21 mouse cellular contexts compared by ENCODE assay signal in the genomic region with DNA sequence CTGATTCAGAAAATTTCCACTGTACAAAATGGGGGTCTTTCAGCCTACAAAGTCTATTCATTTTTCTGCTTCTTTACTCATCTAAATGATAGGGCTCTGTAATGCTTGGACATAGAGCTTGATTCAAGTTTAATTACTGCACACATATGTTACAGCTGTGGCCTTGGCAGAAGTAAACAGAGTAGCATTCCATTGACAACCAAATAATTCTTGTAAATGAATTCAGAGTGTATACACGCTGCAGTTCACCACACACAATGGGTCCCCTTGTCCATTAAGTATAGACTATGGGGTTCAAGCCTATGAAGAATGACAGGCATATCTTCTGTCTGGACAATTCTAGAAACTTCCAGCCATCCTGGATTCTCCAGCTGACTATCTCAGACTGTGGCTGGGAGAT.
DNase-seq lines count a peak whose midpoint lies in the region; ATAC-seq lines count a peak whose summit lies in the region.
"Had no signal": no experiment of that assay in that cellular context is flagged by ENCODE, and none has a peak within 500 bp of the region (broad histone marks: within the 10 kb centered on the region; RNA-seq: fewer than 3 reads in every experiment).

No protein-coding gene starts in this region.

- peak; percentile 38; the same call in 1 of the 2 replicates for ATAC-seq in hindbrain, embryonic 11.5 days (ENCODE audit: low FRiP score)
- ATAC-seq in forebrain, embryonic 12.5 days (ENCODE audit: low FRiP score) = peak; percentile 74
- 0 out of 2 replicates have a peak, but pooled peaks have one; percentile 46 for ATAC-seq in hindbrain, embryonic 13.5 days (ENCODE audit: low FRiP score)
- ATAC-seq in midbrain, embryonic 13.5 days = peak; percentile 90
- ATAC-seq in erythroid progenitor cell, adult 5-6 weeks (replicated peaks; ENCODE audit: low FRiP score, poor library complexity, severe bottlenecking) = no peak
- ATAC-seq: inflammation-experienced regulatory T-cells, adult 6 months; lung, postnatal 0 days had no signal

- H3K36me3 ChIP-seq in hindbrain, embryonic 11.5 days (ENCODE audit: control insufficient read depth, insufficient read depth, low read length) = no peaks in the 10 kb centered on the region
- H3K36me3 ChIP-seq in hindbrain, embryonic 10.5 days = no peaks in the 10 kb centered on the region
- no peaks in the 10 kb centered on the region for H3K36me3 ChIP-seq in forebrain, embryonic 12.5 days (replicated peaks)
- H3K36me3 ChIP-seq in hindbrain, embryonic 13.5 days = no peaks in the 10 kb centered on the region
- H3K36me3 ChIP-seq in midbrain, embryonic 13.5 days = no peaks in the 10 kb centered on the region
- H3K36me3 ChIP-seq: embryonic facial prominence, embryonic 12.5 days; heart, embryonic 15.5 days; limb, embryonic 12.5 days; liver, embryonic 13.5 days had no signal

- no peaks in the 10 kb centered on the region for H3K4me1 ChIP-seq in hindbrain, embryonic 11.5 days (replicated peaks; ENCODE audit: control insufficient read depth, insufficient read depth, low read length)
- no peaks in the 10 kb centered on the region for H3K4me1 ChIP-seq in hindbrain, embryonic 10.5 days (replicated peaks)
- H3K4me1 ChIP-seq in forebrain, embryonic 12.5 days = peaks cover 6% of the 10 kb centered on the region; the same call in 1 of the 2 replicates
- H3K4me1 ChIP-seq in hindbrain, embryonic 13.5 days (replicated peaks) = no peaks in the 10 kb centered on the region
- H3K4me1 ChIP-seq in midbrain, embryonic 13.5 days (replicated peaks) = peaks cover 11% of the 10 kb centered on the region; the same call in 1 of the 2 replicates
- H3K4me1 ChIP-seq: embryonic facial prominence, embryonic 12.5 days; heart, embryonic 15.5 days; limb, embryonic 12.5 days; liver, embryonic 13.5 days had no signal

- no peak overlapping the region for H3K4me2 ChIP-seq in hindbrain, embryonic 11.5 days (replicated peaks; ENCODE audit: low read depth, low read length)
- H3K4me2 ChIP-seq in forebrain, embryonic 12.5 days = no peak overlapping the region
- no peak overlapping the region for H3K4me2 ChIP-seq in hindbrain, embryonic 13.5 days
- no peak overlapping the region for H3K4me2 ChIP-seq in midbrain, embryonic 13.5 days (replicated peaks)
- H3K4me2 ChIP-seq: embryonic facial prominence, embryonic 12.5 days; heart, embryonic 15.5 days; limb, embryonic 12.5 days; liver, embryonic 13.5 days had no signal

- no peaks in the 10 kb centered on the region for H3K9me3 ChIP-seq in hindbrain, embryonic 11.5 days (ENCODE audit: control insufficient read depth, low read length)
- no peaks in the 10 kb centered on the region for H3K9me3 ChIP-seq in hindbrain, embryonic 10.5 days
- no peaks in the 10 kb centered on the region for H3K9me3 ChIP-seq in forebrain, embryonic 12.5 days
- no peaks in the 10 kb centered on the region for H3K9me3 ChIP-seq in hindbrain, embryonic 13.5 days
- no peaks in the 10 kb centered on the region for H3K9me3 ChIP-seq in midbrain, embryonic 13.5 days
- H3K9me3 ChIP-seq: embryonic facial prominence, embryonic 12.5 days; heart, embryonic 15.5 days; limb, embryonic 12.5 days; liver, embryonic 13.5 days had no signal

- no peaks in the 10 kb centered on the region for H3K27me3 ChIP-seq in hindbrain, embryonic 11.5 days (ENCODE audit: control insufficient read depth, insufficient read depth, low read length)
- H3K27me3 ChIP-seq in hindbrain, embryonic 10.5 days (ENCODE audit: insufficient read depth, poor library complexity, severe bottlenecking) = no peaks in the 10 kb centered on the region
- no peaks in the 10 kb centered on the region for H3K27me3 ChIP-seq in forebrain, embryonic 12.5 days
- H3K27me3 ChIP-seq in hindbrain, embryonic 13.5 days = no peaks in the 10 kb centered on the region
- H3K27me3 ChIP-seq in midbrain, embryonic 13.5 days = no peaks in the 10 kb centered on the region
- H3K27me3 ChIP-seq: CH12.LX; embryonic facial prominence, embryonic 12.5 days; limb, embryonic 12.5 days; liver, embryonic 13.5 days had no signal

- no peak overlapping the region for H3K4me3 ChIP-seq in hindbrain, embryonic 11.5 days (ENCODE audit: low read depth, low read length)
- no peak overlapping the region for H3K4me3 ChIP-seq in hindbrain, embryonic 10.5 days
- H3K4me3 ChIP-seq in forebrain, embryonic 12.5 days (replicated peaks) = no peak overlapping the region
- no peak overlapping the region for H3K4me3 ChIP-seq in hindbrain, embryonic 13.5 days
- H3K4me3 ChIP-seq in midbrain, embryonic 13.5 days (replicated peaks) = no peak overlapping the region
- H3K4me3 ChIP-seq: embryonic facial prominence, embryonic 12.5 days; gastrocnemius, adult 2 months; heart, embryonic 15.5 days; layer of hippocampus, adult 2 months; limb, embryonic 12.5 days; liver, embryonic 13.5 days; myocyte had no signal

- WGBS in hindbrain, embryonic 11.5 days = 26% methylated on average over 1 of the region's 1 CpGs
- WGBS in hindbrain, embryonic 10.5 days = 46% methylated on average over 1 of the region's 1 CpGs
- WGBS in forebrain, embryonic 12.5 days = 31% methylated on average over 1 of the region's 1 CpGs
- WGBS in hindbrain, embryonic 13.5 days = 4% methylated on average over 1 of the region's 1 CpGs
- 15% methylated on average over 1 of the region's 1 CpGs for WGBS in midbrain, embryonic 13.5 days

- H3K9ac ChIP-seq in hindbrain, embryonic 11.5 days (ENCODE audit: low read depth, low read length) = no peak overlapping the region
- H3K9ac ChIP-seq in forebrain, embryonic 12.5 days = no peak overlapping the region
- no peak overlapping the region for H3K9ac ChIP-seq in hindbrain, embryonic 13.5 days
- no peak overlapping the region for H3K9ac ChIP-seq in midbrain, embryonic 13.5 days (replicated peaks)
- H3K9ac ChIP-seq: embryonic facial prominence, embryonic 12.5 days; heart, embryonic 15.5 days; limb, embryonic 12.5 days; liver, embryonic 13.5 days had no signal

- no peak overlapping the region for H3K27ac ChIP-seq in hindbrain, embryonic 11.5 days (ENCODE audit: low read depth, low read length)
- H3K27ac ChIP-seq in hindbrain, embryonic 10.5 days = no peak overlapping the region
- H3K27ac ChIP-seq in forebrain, embryonic 12.5 days = no peak overlapping the region
- H3K27ac ChIP-seq in hindbrain, embryonic 13.5 days = no peak overlapping the region
- no peak overlapping the region for H3K27ac ChIP-seq in midbrain, embryonic 13.5 days
- H3K27ac ChIP-seq: embryonic facial prominence, embryonic 12.5 days; gastrocnemius, adult 2 months; heart, embryonic 15.5 days; layer of hippocampus, adult 2 months; limb, embryonic 12.5 days; liver, embryonic 13.5 days had no signal

- no peak for DNase-seq in hindbrain, embryonic 11.5 days (ENCODE audit: low spot score)
- DNase-seq in hindbrain, embryonic 10.5 days (ENCODE audit: low spot score) = no peak
- DNase-seq in adrenal gland, adult 2 months = no peak
- DNase-seq in heart, adult 11 months = no peak
- DNase-seq: adrenal gland, adult 8-10 months; cerebellum, adult 11 months; gastrocnemius, adult 2 months; liver, embryonic 13.5 days; right cerebral cortex, postnatal 4 days had no signal
